Mouse (Mus musculus): ENCODE measurements at regions not wholly inside any gene's neighbourhood (a gene's known extent, or its start where the extent isn't known, plus 50 kb on each side); places are given as distances from the start of the nearest gene placed in this dataset.

- no peak for ATAC-seq (replicated peaks; ENCODE audit: poor library complexity)
Observed at GRCm38 (mm10) chr1:185519811-185520210, 65.2 kb downstream of the Slc30a10 start.

- no peak for ATAC-seq (replicated peaks; ENCODE audit: poor library complexity)
Observed at GRCm38 (mm10) chr1:185524020-185524419, 69.4 kb downstream of the Slc30a10 start.

DNA sequence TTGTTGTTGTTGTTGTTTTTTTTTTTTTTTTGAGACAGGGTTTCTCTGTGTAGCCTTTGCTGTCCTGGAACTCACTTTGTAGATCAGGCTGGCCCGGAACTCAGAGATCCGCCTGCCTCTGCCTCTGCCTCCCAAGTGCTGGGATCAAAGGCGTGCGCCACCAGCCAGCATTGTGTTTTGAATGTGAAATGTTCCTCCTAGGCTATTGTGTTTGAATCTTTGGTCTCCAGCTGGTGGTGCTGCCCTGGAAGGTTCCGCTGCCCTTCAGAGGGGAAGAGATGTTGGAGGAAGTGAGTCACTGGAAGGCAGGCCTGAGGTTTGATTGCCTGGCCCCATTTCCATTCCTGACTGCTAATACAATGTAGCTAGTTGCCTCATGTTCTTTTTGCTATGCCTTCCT, 78.8 kb downstream of the Slc30a10 start:
- no peak for ATAC-seq (replicated peaks; ENCODE audit: poor library complexity)

- no peak for ATAC-seq (replicated peaks; ENCODE audit: poor library complexity)
Observed at GRCm38 (mm10) chr1:185534129-185534528, 79.5 kb downstream of the Slc30a10 start.

GRCm38 (mm10) chr1:185535321-185535720, 80.7 kb downstream of the Slc30a10 start:
- ATAC-seq (replicated peaks; ENCODE audit: poor library complexity), result no peak

DNA sequence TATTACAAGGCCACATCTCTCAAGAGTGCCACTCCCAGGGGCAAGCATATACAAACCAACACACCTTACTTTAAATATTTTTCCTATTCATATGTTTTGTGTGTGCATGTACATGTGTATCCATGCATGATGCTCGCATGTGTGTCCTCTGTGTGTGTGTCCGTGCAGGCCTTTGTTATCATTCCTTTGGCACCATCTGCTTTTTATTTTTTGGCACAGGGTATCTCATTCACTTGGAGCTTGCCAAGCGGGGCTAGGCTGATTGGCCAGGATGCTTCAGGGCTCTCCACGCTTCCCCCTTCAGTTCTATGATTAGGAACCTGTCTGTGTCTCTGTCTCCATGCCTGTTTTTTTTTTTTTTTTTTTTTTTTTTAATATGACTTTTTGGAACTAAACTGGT, 82.6 kb downstream of the Slc30a10 start:
- no peak for ATAC-seq (replicated peaks; ENCODE audit: poor library complexity)

DNA sequence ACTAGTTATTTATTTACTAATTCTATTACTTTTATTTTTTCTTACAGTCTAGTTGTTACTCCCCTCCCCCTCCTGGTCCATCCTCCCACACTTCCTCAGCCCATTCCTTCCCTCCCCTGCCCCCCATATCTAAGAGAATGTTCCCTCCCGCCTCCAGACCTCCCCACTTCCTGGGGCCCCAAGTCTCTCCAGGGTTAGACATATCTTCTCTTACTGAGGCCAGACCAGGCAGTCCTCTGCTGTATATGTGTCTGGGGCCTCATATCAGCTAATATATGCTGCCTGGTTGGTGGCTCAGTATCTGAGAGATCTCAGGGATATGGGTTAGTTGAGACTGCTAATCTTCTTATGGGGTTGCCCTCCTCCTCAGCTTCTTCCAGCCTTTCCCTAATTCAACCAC, 84.8 kb downstream of the Slc30a10 start:
- no peak for ATAC-seq (replicated peaks; ENCODE audit: poor library complexity)

- ATAC-seq (replicated peaks; ENCODE audit: poor library complexity), result peak; percentile 71
Observed at GRCm38 (mm10) chr1:185546346-185546745, 91.7 kb downstream of the Slc30a10 start.

GRCm38 (mm10) chr1:185572761-185573530, 118.3 kb downstream of the Slc30a10 start:
- ATAC-seq (replicated peaks; ENCODE audit: poor library complexity), result no peak; the same call in 1 of the 2 replicates

DNA sequence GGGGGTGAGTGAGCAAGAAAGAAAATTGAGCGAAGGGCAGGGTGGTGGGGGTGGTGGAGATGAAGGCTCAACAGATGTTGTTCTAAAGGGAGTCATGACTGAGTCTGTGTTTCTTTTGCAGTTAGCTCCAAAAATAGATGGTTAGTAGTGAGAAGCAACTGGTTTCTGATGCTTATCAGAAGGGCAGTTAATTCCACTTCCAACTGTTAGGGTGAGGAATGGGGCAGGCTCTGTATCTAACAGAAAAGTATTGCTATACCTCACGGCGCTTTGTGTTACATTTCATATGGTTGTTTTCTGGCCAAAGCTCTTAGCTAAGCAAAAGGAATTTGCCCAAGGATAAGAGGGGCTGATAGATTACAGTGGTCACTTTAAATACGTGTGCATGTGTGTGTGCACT, 120.3 kb downstream of the Slc30a10 start:
- ATAC-seq (replicated peaks; ENCODE audit: poor library complexity), result no peak

- ATAC-seq (replicated peaks; ENCODE audit: poor library complexity), result no peak
Observed at GRCm38 (mm10) chr1:185579824-185580223, 125.2 kb downstream of the Slc30a10 start.

- ATAC-seq (replicated peaks; ENCODE audit: poor library complexity), result no peak
Observed at GRCm38 (mm10) chr1:185585191-185585870, 130.7 kb downstream of the Slc30a10 start.

DNA sequence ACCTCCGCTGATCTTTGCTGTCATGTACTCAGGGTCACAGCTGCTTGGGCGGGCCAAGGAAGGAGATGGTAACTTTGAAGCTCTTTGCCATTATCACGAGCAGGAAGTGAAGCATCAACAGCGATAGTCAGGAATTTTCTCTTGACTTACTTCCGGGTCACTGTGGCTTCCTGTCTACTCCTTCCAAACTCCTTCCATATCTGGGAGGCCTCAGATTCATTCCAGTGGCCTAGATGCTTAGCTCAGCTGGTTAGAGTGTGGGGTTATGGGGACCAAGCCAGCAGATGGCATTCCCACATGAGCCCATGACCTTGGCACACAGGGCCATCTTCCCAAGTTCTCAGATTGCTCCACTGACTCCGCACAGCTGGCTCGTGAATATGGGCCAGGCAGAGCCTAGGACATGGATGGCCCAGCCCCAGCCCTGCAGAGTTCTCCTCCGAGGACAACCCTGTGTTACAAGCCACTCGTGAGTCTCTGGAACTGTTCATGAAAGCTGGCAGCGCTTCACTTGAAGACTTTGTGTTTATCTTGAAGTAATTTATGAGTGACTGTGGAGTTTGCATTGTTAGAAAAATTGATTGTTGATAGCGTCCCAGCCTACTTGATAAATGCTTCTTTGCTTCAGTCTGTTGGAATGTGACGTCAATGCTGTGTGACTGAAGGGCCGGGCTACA, 133.2 kb downstream of the Slc30a10 start:
- no peak for ATAC-seq (replicated peaks; ENCODE audit: poor library complexity)

- ATAC-seq (replicated peaks; ENCODE audit: poor library complexity), result no peak
Observed at GRCm38 (mm10) chr1:185588348-185588719, 133.7 kb downstream of the Slc30a10 start.

DNA sequence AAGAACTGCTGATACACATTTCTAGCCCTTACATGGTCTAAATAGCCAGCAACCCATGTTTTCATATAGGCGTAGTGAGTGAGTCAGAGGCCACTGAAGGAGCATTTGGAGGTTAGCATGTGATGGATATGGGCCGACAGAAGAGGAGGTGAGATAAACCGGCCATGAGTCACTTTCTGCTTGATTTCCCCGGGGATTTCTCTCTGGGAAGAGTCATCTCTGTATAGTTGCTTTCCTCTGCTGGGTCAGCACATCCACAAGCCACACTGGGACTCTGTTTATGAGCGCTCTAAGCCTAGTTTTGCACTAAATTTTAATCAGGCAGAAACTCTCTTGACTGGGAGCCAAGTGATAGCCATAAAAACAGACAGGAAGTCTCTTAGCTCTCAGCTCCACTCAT, 142.2 kb downstream of the Slc30a10 start:
- ATAC-seq (replicated peaks; ENCODE audit: poor library complexity), result no peak

- no peak for ATAC-seq (replicated peaks; ENCODE audit: poor library complexity)
Observed at GRCm38 (mm10) chr1:185598514-185598913, 143.9 kb downstream of the Slc30a10 start.

GRCm38 (mm10) chr1:185601166-185601565, 146.5 kb downstream of the Slc30a10 start:
- no peak for ATAC-seq (replicated peaks; ENCODE audit: poor library complexity)

DNA sequence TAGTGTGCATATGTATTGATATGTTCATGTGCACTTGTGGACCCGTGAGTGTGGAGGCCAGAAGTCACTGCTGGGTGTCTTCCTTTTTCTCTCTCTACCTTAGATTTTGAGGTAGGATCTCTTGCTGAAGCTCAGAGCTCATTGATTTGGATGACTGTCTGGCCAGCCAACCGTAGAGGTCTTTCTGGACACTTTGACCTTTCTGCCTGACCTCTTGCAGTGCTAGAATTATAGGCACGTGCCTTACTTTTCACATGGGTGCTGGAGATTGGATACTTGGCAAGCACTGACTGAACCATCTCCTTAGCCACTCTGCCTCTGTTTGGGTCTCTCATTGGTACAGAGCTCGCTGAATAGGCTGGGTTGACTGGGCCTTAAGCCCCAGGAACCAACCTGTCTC, 151.3 kb downstream of the Slc30a10 start:
- ATAC-seq (replicated peaks; ENCODE audit: poor library complexity), result no peak

DNA sequence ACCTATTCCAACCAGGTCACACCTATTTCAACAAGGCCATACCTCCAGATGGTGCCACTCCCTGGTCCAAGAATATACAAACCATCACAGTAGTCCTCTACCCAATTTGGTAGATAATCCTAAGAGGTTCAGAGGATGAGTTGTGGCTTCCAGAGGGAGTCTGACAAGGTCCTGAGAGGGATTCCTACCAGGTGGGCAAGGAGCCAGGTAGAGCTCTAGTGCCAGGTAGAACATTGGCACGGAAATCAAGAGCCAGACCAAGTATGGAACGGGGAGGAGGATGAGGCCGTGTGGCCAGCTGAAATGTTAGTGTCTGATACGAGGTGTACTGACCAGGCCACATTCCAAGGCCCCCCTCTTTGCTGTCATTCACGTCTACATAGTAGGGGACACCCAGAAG, 153.0 kb downstream of the Slc30a10 start:
- ATAC-seq (replicated peaks; ENCODE audit: poor library complexity), result no peak

DNA sequence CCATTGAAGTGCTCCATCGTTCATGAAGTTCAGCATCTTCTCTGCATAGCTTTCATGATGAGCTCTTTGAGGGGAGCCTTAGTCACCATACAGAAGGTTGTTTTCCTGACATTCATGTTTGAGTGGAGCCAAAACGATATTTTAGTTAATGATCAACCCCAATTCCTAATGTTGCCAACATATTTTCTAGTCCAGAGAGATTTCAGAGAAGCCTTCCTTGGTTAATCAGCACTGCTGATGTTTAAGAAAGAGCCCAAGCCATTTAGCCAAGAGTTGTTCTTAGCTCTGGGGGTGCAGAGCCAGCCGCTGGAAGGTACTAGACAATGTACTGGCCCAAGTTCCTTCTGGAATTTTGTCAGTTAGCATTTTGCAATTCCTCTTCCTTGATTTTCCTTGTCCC, 153.8 kb downstream of the Slc30a10 start:
- no peak for ATAC-seq (replicated peaks; ENCODE audit: poor library complexity)

DNA sequence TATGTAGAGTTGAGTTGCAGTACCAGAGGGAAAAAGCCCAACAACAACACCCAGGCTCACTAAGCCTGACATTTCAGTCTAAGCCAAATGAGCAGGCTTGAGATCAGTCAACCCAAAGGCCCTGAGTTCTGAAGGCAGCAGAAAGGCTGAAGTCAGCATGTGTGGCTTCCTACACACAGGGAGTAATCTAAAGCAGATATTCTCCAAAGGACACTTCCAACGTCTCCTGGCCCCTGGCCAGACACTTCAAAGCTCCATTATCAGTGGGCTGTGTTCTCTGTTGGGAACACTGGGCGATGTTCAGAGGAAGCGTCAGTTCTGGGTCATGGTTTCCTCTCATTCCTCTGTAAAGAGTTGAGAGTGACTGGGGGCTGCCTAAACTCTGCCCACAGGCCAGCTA, 155.9 kb downstream of the Slc30a10 start:
- no peak for ATAC-seq (replicated peaks; ENCODE audit: poor library complexity)

GRCm38 (mm10) chr1:185615819-185616429, 161.3 kb downstream of the Slc30a10 start:
- ATAC-seq (replicated peaks; ENCODE audit: poor library complexity), result no peak

Data from megakaryocyte progenitor cell, adult 5-6 weeks (primary cell).